Mouse (Mus musculus): Measurements from ENCODE around the gene Il17re. TPM values are rescaled to one million over a fixed set of nuclear protein-coding genes. Genes with fewer than 3 reads are reported as not detected.

Il17re gene
- polyA plus RNA-seq, 1 experiment from 2014 or later: 3.6 TPM

DNA sequence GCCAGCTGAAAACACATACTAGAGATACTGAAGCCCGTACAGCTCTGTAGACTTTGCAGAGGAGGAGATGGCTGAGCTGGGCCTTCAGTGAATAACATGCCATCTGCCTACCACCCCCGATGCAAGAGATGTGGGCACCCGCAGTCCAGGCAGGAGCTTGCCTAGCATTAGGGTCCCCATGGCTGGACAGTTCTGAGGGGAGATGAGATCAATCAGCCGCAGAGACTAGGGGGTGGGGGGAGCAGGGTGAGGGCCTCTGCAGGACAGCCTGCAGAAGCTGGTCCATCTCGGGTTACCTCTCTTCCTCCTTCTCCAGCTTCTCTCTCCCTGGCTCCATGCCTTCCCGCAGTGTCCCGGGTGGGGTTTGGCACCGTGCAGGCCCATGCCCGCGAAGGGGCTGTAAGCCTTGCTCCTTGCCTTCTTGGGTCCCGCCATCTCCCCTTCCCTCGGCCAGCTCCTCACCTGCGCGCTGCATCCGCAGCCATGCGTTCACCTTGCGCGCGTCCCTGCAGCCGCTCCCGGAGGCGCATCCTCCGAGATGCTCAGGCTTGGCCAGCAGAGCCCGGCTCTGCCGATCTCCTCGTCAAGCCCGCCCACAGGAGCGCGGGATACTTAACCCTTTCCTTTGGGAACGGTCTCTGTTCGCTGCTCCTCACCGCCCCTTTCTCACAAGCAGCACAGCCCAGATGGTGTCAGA lies 43.3 kb downstream of the Il17re start, which contains the start of gene Prrt3:
TSS of gene Prrt3 (minus strand) at position 544 of the 697 bp plus-strand sequence.
- no peaks in the 10 kb centered on the region for H3K36me3 ChIP-seq
- H3K27ac ChIP-seq: peak within 1 kb of the TSS; percentile 23; the same call in 1 of the 2 replicates
- H3K27me3 ChIP-seq (ENCODE audit: insufficient read depth, poor library complexity, severe bottlenecking): peaks cover 58% of the 10 kb centered on the region
- peak within 1 kb of the TSS; percentile 56 for H3K4me3 ChIP-seq
- H3K4me1 ChIP-seq: peaks cover 12% of the 10 kb centered on the region
- 4% methylated on average over 32 of the region's 32 CpGs for WGBS
- H3K9me3 ChIP-seq: no peaks in the 10 kb centered on the region
- DNase-seq (ENCODE audit: low spot score): no peak

GRCm38 (mm10) chr6:113502801-113503200 lies 44.5 kb downstream of the Il17re start:
- no peak overlapping the region for H3K27ac ChIP-seq
- H3K27me3 ChIP-seq (ENCODE audit: insufficient read depth, poor library complexity, severe bottlenecking): peaks cover 45% of the 10 kb centered on the region
- no peak for DNase-seq (ENCODE audit: low spot score)
- H3K9me3 ChIP-seq: no peaks in the 10 kb centered on the region
- no peak overlapping the region for H3K4me3 ChIP-seq
- H3K4me1 ChIP-seq: peaks cover 11% of the 10 kb centered on the region
- 74% methylated on average over 2 of the region's 2 CpGs for WGBS
- H3K36me3 ChIP-seq: no peaks in the 10 kb centered on the region

DNA sequence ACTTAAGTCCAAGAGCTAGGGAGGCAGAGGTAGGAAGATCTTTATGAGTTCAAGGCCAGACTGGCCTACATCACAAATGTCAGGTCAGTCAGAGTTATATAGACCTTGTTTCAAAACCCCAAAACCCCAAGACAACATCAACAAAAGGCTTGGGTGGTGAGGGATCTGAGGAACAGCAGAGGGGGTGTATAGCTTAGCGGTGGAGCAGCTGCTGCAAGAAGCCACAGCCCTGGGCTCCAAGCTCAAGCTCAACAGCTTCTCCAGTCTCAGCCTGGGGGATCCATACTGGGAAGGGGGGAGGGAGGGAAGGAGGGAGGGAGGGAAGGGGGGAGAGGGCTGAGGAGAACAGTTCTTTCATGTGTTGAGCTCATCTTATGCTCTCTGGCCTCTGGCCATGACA lies 47.4 kb downstream of the Il17re start:
- H3K4me1 ChIP-seq: peaks cover 13% of the 10 kb centered on the region
- no peak overlapping the region for H3K4me3 ChIP-seq
- no peak for DNase-seq (ENCODE audit: low spot score)
- H3K27ac ChIP-seq: no peak overlapping the region
- no peaks in the 10 kb centered on the region for H3K36me3 ChIP-seq
- peaks cover 26% of the 10 kb centered on the region for H3K27me3 ChIP-seq (ENCODE audit: insufficient read depth, poor library complexity, severe bottlenecking)
- no peaks in the 10 kb centered on the region for H3K9me3 ChIP-seq
- 76% methylated on average over 1 of the region's 1 CpGs for whole genome bisulfite sequencing

- H3K27ac ChIP-seq: no peak overlapping the region
- H3K4me3 ChIP-seq: no peak overlapping the region
- H3K9me3 ChIP-seq: no peaks in the 10 kb centered on the region
- peaks cover 5% of the 10 kb centered on the region; the same call in 1 of the 2 replicates for H3K4me1 ChIP-seq
- no peak for DNase-seq (ENCODE audit: low spot score)
- peaks cover 6% of the 10 kb centered on the region; the same call in 1 of the 2 replicates for H3K36me3 ChIP-seq
- peaks cover 11% of the 10 kb centered on the region for H3K27me3 ChIP-seq (ENCODE audit: insufficient read depth, poor library complexity, severe bottlenecking)
Observed at GRCm38 (mm10) chr6:113507130-113507529, 48.8 kb downstream of the Il17re start.

DNA sequence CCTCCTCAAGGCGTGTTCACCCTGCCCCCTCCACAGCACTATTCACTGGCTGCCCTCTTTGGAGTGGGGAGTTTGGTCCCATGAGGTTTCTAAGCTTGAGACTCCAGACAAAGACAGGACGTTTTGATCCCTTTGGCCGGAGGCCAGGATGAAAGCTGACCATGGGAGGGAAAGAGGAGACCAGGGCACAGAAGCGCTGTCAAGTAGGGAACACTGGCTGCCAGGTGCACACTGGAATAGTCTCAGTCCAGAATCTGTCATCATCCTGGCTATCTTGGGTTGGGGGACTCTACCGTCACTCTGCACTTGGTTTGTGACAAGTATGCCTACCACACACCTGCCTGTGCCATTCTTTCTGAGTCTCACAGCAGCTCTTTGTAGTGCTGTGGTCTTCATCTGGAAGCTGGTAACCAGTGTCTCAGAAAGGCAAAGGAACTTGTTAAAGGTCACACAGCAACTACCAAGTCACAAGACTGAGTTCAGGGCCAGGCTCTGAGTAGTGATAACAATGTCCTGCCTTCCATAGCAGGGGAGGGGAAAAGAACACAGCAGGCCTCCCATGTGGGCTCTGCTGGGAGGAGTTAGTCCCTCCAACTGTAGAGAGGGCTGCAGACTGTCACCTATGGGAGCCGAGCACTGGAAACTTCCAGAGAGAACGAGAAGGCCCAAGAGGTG lies 50.1 kb downstream of the Il17re start:
- peaks cover 5% of the 10 kb centered on the region; the same call in 1 of the 2 replicates for H3K4me1 ChIP-seq
- DNase-seq (ENCODE audit: low spot score): no peak
- WGBS: 59% methylated on average over 7 of the region's 7 CpGs
- no peak overlapping the region for H3K4me3 ChIP-seq
- H3K9me3 ChIP-seq: no peaks in the 10 kb centered on the region
- peaks cover 19% of the 10 kb centered on the region for H3K36me3 ChIP-seq
- H3K27ac ChIP-seq: no peak overlapping the region
- no peaks in the 10 kb centered on the region for H3K27me3 ChIP-seq (ENCODE audit: insufficient read depth, poor library complexity, severe bottlenecking)

DNA sequence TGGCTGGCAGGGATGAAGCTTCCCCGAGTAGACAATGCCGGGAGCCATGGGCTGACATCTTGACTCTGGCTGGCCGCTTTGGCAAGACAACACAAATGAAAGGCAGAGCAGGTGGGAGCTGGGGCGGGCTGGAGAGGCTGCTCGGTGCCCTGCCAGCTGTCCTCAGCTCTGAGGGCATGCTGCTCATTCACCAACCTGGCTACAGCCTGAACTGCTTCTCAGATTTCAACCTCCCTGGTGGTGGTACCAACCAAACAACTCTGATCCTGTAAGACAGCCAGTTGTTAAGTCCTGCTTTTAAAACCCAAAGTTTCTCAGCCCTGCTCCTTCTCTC lies 50.6 kb downstream of the Il17re start:
- H3K36me3 ChIP-seq: peaks cover 24% of the 10 kb centered on the region
- H3K27ac ChIP-seq: no peak overlapping the region
- H3K9me3 ChIP-seq: no peaks in the 10 kb centered on the region
- WGBS: 53% methylated on average over 5 of the region's 5 CpGs
- H3K4me3 ChIP-seq: no peak overlapping the region
- peaks cover 5% of the 10 kb centered on the region; the same call in 1 of the 2 replicates for H3K4me1 ChIP-seq
- DNase-seq (ENCODE audit: low spot score): no peak
- no peaks in the 10 kb centered on the region for H3K27me3 ChIP-seq (ENCODE audit: insufficient read depth, poor library complexity, severe bottlenecking)

DNA sequence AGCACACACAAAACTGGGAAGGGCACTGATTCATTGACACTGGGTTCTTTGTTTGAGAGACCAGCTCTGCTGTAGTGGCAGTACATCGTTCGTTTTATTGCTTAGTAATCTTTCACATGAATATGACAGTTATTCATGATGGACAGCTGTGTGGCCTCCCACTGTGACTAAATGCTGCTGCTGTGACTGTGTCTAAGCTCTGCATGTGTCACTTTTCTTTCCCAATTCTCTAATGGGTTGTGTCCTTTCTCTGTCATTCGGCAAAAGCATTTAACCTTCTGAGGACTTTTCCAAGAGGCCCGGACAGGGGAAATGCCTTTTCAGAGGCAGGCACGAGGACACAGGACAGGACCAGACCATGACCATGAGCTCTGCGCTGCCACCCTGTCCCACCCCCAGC lies 55.7 kb downstream of the Il17re start:
- no peak overlapping the region for H3K27ac ChIP-seq
- no peak overlapping the region for H3K4me3 ChIP-seq
- H3K4me1 ChIP-seq: 0 out of 2 replicates have a peak, but pooled peaks cover under 1% of the 10 kb centered on the region
- H3K27me3 ChIP-seq (ENCODE audit: insufficient read depth, poor library complexity, severe bottlenecking): no peaks in the 10 kb centered on the region
- no peaks in the 10 kb centered on the region for H3K9me3 ChIP-seq
- H3K36me3 ChIP-seq: peaks cover 74% of the 10 kb centered on the region
- WGBS: 93% methylated on average over 6 of the region's 6 CpGs
- DNase-seq (ENCODE audit: low spot score): no peak

- 92% methylated on average over 3 of the region's 3 CpGs for WGBS
- no peak for DNase-seq (ENCODE audit: low spot score)
- peaks cover 81% of the 10 kb centered on the region for H3K36me3 ChIP-seq
- H3K4me3 ChIP-seq: no peak overlapping the region
- H3K27me3 ChIP-seq (ENCODE audit: insufficient read depth, poor library complexity, severe bottlenecking): no peaks in the 10 kb centered on the region
- no peaks in the 10 kb centered on the region for H3K4me1 ChIP-seq
- H3K9me3 ChIP-seq: no peaks in the 10 kb centered on the region
- no peak overlapping the region for H3K27ac ChIP-seq
Observed at GRCm38 (mm10) chr6:113514600-113514999, 56.3 kb downstream of the Il17re start.

DNA sequence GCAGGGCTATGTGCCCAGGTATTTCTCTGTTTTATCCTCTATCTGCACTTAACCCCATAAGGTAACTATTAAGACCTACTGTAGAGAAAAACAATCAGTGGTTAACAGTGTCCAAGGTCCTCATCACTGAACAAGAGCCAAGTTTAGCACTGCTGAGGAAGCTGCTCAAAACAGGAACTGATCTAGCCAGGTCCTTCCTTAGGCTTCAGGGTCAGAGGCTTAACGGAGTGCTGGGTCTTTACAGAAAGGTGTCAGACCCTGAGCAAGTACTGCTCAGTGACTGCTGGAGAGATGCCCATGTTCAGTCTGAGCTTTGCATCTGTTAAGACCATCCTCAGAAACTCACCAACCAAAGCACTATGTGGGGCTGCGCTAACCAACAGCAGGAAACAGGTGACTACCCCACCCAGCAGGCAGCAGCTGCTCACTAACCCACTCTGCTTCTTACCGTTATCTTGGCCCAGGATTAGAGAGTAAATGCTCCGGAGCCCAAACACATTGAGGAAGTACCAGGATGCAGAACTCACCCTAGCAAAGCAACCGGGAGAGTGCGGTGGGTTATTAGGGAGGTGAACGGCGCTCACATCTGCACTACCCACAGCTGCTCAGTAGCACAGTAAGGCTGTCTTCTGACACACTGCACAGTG lies 59.3 kb downstream of the Il17re start:
- 91% methylated on average over 8 of the region's 8 CpGs for WGBS

More for the DNA sequence above, 59.3 kb downstream of the Il17re start:
- no peaks in the 10 kb centered on the region for H3K9me3 ChIP-seq
- no peak overlapping the region for H3K4me3 ChIP-seq
- no peak for DNase-seq (ENCODE audit: low spot score)
- H3K27me3 ChIP-seq (ENCODE audit: insufficient read depth, poor library complexity, severe bottlenecking): no peaks in the 10 kb centered on the region
- peaks cover 98% of the 10 kb centered on the region for H3K36me3 ChIP-seq
- H3K4me1 ChIP-seq: no peaks in the 10 kb centered on the region
- no peak overlapping the region for H3K27ac ChIP-seq

Small RNA genes within 50 kb of the gene (microRNA-seq; reads per million reads assigned to microRNA genes)
- gene Gm24387: not detected

Other genes with a start within 250 kb of the Il17re start
- gene Mtmr14, start 220.6 kb upstream of the Il17re start, polyA plus RNA-seq (2016; fragmentation: Nextera tagmentation; extraction: Ambion mirVana): 29.7 and 36.6 TPM in 2 replicates
- 0.05 TPM in 1 of 2 replicates, not detected in the other for gene Cpne9, start 176.2 kb upstream of the Il17re start, polyA plus RNA-seq (2016; fragmentation: Nextera tagmentation; extraction: Ambion mirVana)
- 15.0 and 17.7 TPM in 2 replicates for gene Brpf1, start 151.3 kb upstream of the Il17re start, polyA plus RNA-seq (2016; fragmentation: Nextera tagmentation; extraction: Ambion mirVana)
- gene Ogg1, start 131.5 kb upstream of the Il17re start, polyA plus RNA-seq (2016; fragmentation: Nextera tagmentation; extraction: Ambion mirVana): 13.6 and 15.9 TPM in 2 replicates
- 82.7 and 89.2 TPM in 2 replicates for gene Camk1, start 114.5 kb upstream of the Il17re start, polyA plus RNA-seq (2016; fragmentation: Nextera tagmentation; extraction: Ambion mirVana)
- gene Tada3, start 80.6 kb upstream of the Il17re start, polyA plus RNA-seq (2016; fragmentation: Nextera tagmentation; extraction: Ambion mirVana): 46.7 TPM in 2 replicates
- gene Arpc4, start 80.4 kb upstream of the Il17re start, polyA plus RNA-seq (2016; fragmentation: Nextera tagmentation; extraction: Ambion mirVana): 330 and 356 TPM in 2 replicates
- 2.0 and 2.5 TPM in 2 replicates for gene Ttll3, start 69.2 kb upstream of the Il17re start, polyA plus RNA-seq (2016; fragmentation: Nextera tagmentation; extraction: Ambion mirVana)
- 23.4 and 26.1 TPM in 2 replicates for gene Rpusd3, start 39.1 kb upstream of the Il17re start, polyA plus RNA-seq (2016; fragmentation: Nextera tagmentation; extraction: Ambion mirVana)
- 0.10 TPM in 1 of 2 replicates, not detected in the other for gene Cidec, start 22.7 kb upstream of the Il17re start, polyA plus RNA-seq (2016; fragmentation: Nextera tagmentation; extraction: Ambion mirVana)
- gene Jagn1, start 15.9 kb upstream of the Il17re start, polyA plus RNA-seq (2016; fragmentation: Nextera tagmentation; extraction: Ambion mirVana): 79.5 and 89.1 TPM in 2 replicates
- gene Il17rc, start 12.9 kb downstream of the Il17re start, polyA plus RNA-seq (2016; fragmentation: Nextera tagmentation; extraction: Ambion mirVana): 4.3 and 4.5 TPM in 2 replicates
- gene Creld1, start 24.8 kb downstream of the Il17re start, polyA plus RNA-seq (2016; fragmentation: Nextera tagmentation; extraction: Ambion mirVana): 42.1 and 57.8 TPM in 2 replicates
- gene Prrt3, start 43.4 kb downstream of the Il17re start, polyA plus RNA-seq (2016; fragmentation: Nextera tagmentation; extraction: Ambion mirVana): 0.32 and 0.41 TPM in 2 replicates
- gene Emc3, start 73.2 kb downstream of the Il17re start, polyA plus RNA-seq (2016; fragmentation: Nextera tagmentation; extraction: Ambion mirVana): 88.0 and 90.2 TPM in 2 replicates
- gene Fancd2, start 73.2 kb downstream of the Il17re start, polyA plus RNA-seq (2016; fragmentation: Nextera tagmentation; extraction: Ambion mirVana): 12.6 and 13.9 TPM in 2 replicates
- 0.16 and 0.38 TPM in 2 replicates for gene Fancd2os, start 142.2 kb downstream of the Il17re start, polyA plus RNA-seq (2016; fragmentation: Nextera tagmentation; extraction: Ambion mirVana)
- gene Brk1, start 146.3 kb downstream of the Il17re start, polyA plus RNA-seq (2016; fragmentation: Nextera tagmentation; extraction: Ambion mirVana): 170 and 197 TPM in 2 replicates
- 32.3 and 34.2 TPM in 2 replicates for gene Vhl, start 165.5 kb downstream of the Il17re start, polyA plus RNA-seq (2016; fragmentation: Nextera tagmentation; extraction: Ambion mirVana)
- 12.5 TPM in 2 replicates for gene Irak2, start 180.0 kb downstream of the Il17re start, polyA plus RNA-seq (2016; fragmentation: Nextera tagmentation; extraction: Ambion mirVana)
- 0.70 and 0.84 TPM in 2 replicates for gene Tatdn2, start 238.6 kb downstream of the Il17re start, polyA plus RNA-seq (2016; fragmentation: Nextera tagmentation; extraction: Ambion mirVana)

Measured in heart, embryonic 10.5 days (tissue).